ENCODE assay signal across 29 mouse cellular contexts in the genomic region with DNA sequence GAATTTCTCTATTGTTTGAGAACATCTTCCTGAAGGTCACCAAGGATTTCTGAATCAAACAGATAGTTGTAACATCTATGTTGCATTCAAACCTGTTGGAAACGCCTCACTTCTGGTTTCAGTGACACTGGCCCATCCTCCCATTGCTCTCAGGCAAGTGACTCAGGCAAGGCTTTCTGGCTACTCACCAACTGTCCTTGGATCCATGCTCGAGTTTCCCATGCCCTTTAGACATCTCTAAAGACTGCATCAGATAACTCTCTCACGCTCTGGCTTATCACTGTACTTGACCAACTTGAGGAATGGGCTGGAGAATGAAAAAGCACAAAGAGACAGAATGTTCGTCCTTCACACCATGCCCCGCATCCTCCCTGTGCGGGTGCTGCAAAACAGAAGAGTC. TPM values are rescaled to one million over a fixed set of nuclear protein-coding genes. Genes with fewer than 3 reads are reported as not detected.
"Had no signal": no experiment of that assay in that cellular context is flagged by ENCODE, and none has a peak within 500 bp of the region (broad histone marks: within the 10 kb centered on the region; RNA-seq: fewer than 3 reads in every experiment).

No protein-coding gene starts in this region.

- H3K27ac ChIP-seq: kidney, embryonic 15.5 days; limb, embryonic 10.5 days; limb, embryonic 13.5 days; liver, embryonic 12.5 days; liver, embryonic 15.5 days; lung, embryonic 15.5 days; stomach, embryonic 15.5 days had no signal

- DNase-seq: kidney, adult 8-10 months; kidney, postnatal 10 days; kidney, postnatal 36 days; liver; lung, adult 18-20 months; lung, postnatal 14 days; lung, postnatal 4 days; midbrain, embryonic 14.5 days; right cerebral cortex, postnatal 25 days; spleen, adult 18-20 months; thymus, postnatal 25 days had no signal

- H3K27me3 ChIP-seq: kidney, embryonic 15.5 days; limb, embryonic 13.5 days; liver, embryonic 12.5 days; liver, embryonic 15.5 days; lung, embryonic 15.5 days; stomach, embryonic 15.5 days had no signal

- H3K4me3 ChIP-seq: kidney, embryonic 15.5 days; limb, embryonic 10.5 days; limb, embryonic 13.5 days; liver, embryonic 12.5 days; liver, embryonic 15.5 days; lung, embryonic 15.5 days; stomach, embryonic 15.5 days had no signal

- H3K9ac ChIP-seq: kidney, embryonic 15.5 days; limb, embryonic 13.5 days; liver, embryonic 12.5 days; liver, embryonic 15.5 days; lung, embryonic 15.5 days; stomach, embryonic 15.5 days had no signal

- H3K4me1 ChIP-seq: kidney, embryonic 15.5 days; limb, embryonic 10.5 days; limb, embryonic 13.5 days; liver, embryonic 12.5 days; liver, embryonic 15.5 days; lung, embryonic 15.5 days; stomach, embryonic 15.5 days had no signal

- H3K36me3 ChIP-seq: kidney, embryonic 15.5 days; limb, embryonic 10.5 days; limb, embryonic 13.5 days; liver, embryonic 12.5 days; liver, embryonic 15.5 days; lung, embryonic 15.5 days; stomach, embryonic 15.5 days had no signal

RNA-seq across cellular contexts. Expression of gene Olfr1418, which starts 4.4 kb away (rescaled TPM):
- total RNA-seq: layer of hippocampus, postnatal 25 days; left cerebral cortex, adult 18-20 months; left cerebral cortex, postnatal 25 days; megakaryocyte progenitor cell, adult 5-6 weeks; megakaryocyte-erythroid progenitor cell, adult 5-6 weeks; midbrain, postnatal 0 days had no signal
- polyA plus RNA-seq: kidney, embryonic 15.5 days; limb, embryonic 10.5 days; limb, embryonic 13.5 days; liver, embryonic 12.5 days; liver, embryonic 15.5 days; lung, embryonic 15.5 days; midbrain, embryonic 11.5 days; midbrain, embryonic 14.5 days; midbrain, postnatal 0 days; neural tube, embryonic 11.5 days; neural tube, embryonic 14.5 days; stomach, embryonic 15.5 days; thymus, postnatal 0 days; urinary bladder, adult 2 months had no signal

RNA-seq across cellular contexts. Expression of gene Olfr1417, which starts 17.5 kb away (rescaled TPM):
- total RNA-seq: layer of hippocampus, postnatal 25 days; left cerebral cortex, adult 18-20 months; left cerebral cortex, postnatal 25 days; megakaryocyte progenitor cell, adult 5-6 weeks; midbrain, postnatal 0 days had no signal
- polyA plus RNA-seq: kidney, embryonic 15.5 days; limb, embryonic 10.5 days; limb, embryonic 13.5 days; liver, embryonic 12.5 days; liver, embryonic 15.5 days; lung, embryonic 15.5 days; midbrain, embryonic 11.5 days; neural tube, embryonic 11.5 days; stomach, embryonic 15.5 days; thymus, postnatal 0 days had no signal

RNA-seq across cellular contexts. Expression of gene Olfr1419, which starts 18.4 kb away (rescaled TPM):
- total RNA-seq: layer of hippocampus, postnatal 25 days; left cerebral cortex, adult 18-20 months; left cerebral cortex, postnatal 25 days; megakaryocyte progenitor cell, adult 5-6 weeks; megakaryocyte-erythroid progenitor cell, adult 5-6 weeks had no signal
- polyA plus RNA-seq: kidney, embryonic 15.5 days; limb, embryonic 10.5 days; limb, embryonic 13.5 days; liver, embryonic 12.5 days; liver, embryonic 15.5 days; lung, embryonic 15.5 days; midbrain, embryonic 11.5 days; midbrain, embryonic 14.5 days; midbrain, postnatal 0 days; neural tube, embryonic 11.5 days; neural tube, embryonic 14.5 days; stomach, embryonic 15.5 days; thymus, postnatal 0 days had no signal

RNA-seq across cellular contexts. Expression of gene Olfr1420, which starts 29.9 kb away (rescaled TPM):
- total RNA-seq: layer of hippocampus, postnatal 25 days; left cerebral cortex, adult 18-20 months; left cerebral cortex, postnatal 25 days; megakaryocyte progenitor cell, adult 5-6 weeks; megakaryocyte-erythroid progenitor cell, adult 5-6 weeks; midbrain, postnatal 0 days had no signal
- polyA plus RNA-seq: limb, embryonic 10.5 days; limb, embryonic 13.5 days; liver, embryonic 12.5 days; liver, embryonic 15.5 days; midbrain, embryonic 14.5 days; midbrain, postnatal 0 days; neural tube, embryonic 11.5 days; thymus, postnatal 0 days; urinary bladder, adult 2 months had no signal
